Mouse (Mus musculus): ENCODE results near the gene Rpusd2. TPM values are rescaled to one million over a fixed set of nuclear protein-coding genes. Genes with fewer than 3 reads are reported as not detected.

The Rpusd2 gene
- polyA plus RNA-seq, 1 experiment from 2014 or later, result 3.3 TPM

DNA sequence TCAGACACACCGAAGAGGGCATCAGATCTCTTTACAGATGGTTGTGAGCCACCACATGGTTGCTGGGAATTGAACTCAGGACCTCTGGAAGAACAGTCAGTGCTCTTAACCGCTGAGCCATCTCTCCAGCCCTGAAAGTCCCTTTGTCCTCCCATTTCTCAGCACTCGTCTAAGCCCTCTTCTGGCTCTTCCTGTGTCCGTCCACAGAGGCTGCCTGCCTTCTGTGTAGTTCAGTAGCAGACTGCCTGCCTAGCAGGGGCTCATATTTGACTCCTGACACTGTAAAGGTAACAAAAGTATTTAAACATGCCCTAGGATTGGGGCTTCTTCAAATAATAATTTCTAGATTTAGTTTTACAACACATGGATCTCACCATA, 9.4 kb upstream of the Rpusd2 start:
- Histone ChIP-seq H3K36me3 (ENCODE audit: control insufficient read depth, insufficient read depth, low read length) (peaks cover 13% of the 10 kb centered on the region), H3K4me2 (ENCODE audit: low read depth, low read length) (no peak overlapping the region), H3K4me3 (replicated peaks; ENCODE audit: low read length) (no peak overlapping the region), H3K27me3 (ENCODE audit: control insufficient read depth, insufficient read depth, low read length) (no peaks in the 10 kb centered on the region), H3K27ac (ENCODE audit: low read length) (no peak overlapping the region), H3K9ac (ENCODE audit: low read length) (no peak overlapping the region), H3K4me1 (ENCODE audit: control insufficient read depth, insufficient read depth, low read length) (peaks cover 7% of the 10 kb centered on the region), H3K9me3 (replicated peaks; ENCODE audit: control insufficient read depth, low read length) (no peaks in the 10 kb centered on the region)
- no peak for ATAC-seq (ENCODE audit: insufficient read depth, low FRiP score)
- 80% methylated on average over 4 of the region's 4 CpGs for WGBS

DNA sequence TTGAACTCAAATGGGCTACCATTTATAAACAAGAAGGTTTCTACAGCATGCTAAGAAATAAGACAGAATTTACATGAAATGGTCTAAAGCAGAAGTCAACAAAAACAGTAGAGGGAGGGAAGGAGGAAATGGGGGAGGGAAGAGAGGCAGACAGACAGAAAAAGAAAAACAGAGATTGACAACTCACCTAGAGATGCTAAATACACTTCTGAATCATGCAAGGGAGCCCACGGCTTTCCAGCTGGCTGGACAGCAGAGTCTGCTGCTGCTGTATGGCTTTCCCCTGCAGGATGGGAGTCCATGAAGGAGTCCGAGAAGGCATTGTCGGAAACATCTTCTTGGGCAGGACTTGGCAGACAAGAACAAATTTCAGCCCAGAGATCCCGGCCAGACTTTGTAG, 7.6 kb upstream of the Rpusd2 start:
- Histone ChIP-seq H3K9ac (ENCODE audit: low read length) (no peak overlapping the region), H3K4me2 (ENCODE audit: low read depth, low read length) (no peak overlapping the region), H3K4me1 (ENCODE audit: control insufficient read depth, insufficient read depth, low read length) (peaks cover 7% of the 10 kb centered on the region), H3K9me3 (replicated peaks; ENCODE audit: control insufficient read depth, low read length) (no peaks in the 10 kb centered on the region), H3K27ac (ENCODE audit: low read length) (no peak overlapping the region), H3K36me3 (ENCODE audit: control insufficient read depth, insufficient read depth, low read length) (peaks cover 3% of the 10 kb centered on the region), H3K27me3 (ENCODE audit: control insufficient read depth, insufficient read depth, low read length) (no peaks in the 10 kb centered on the region), H3K4me3 (replicated peaks; ENCODE audit: low read length) (no peak overlapping the region)
- WGBS, result 87% methylated on average over 4 of the region's 4 CpGs
- ATAC-seq (ENCODE audit: insufficient read depth, low FRiP score), result no peak

DNA sequence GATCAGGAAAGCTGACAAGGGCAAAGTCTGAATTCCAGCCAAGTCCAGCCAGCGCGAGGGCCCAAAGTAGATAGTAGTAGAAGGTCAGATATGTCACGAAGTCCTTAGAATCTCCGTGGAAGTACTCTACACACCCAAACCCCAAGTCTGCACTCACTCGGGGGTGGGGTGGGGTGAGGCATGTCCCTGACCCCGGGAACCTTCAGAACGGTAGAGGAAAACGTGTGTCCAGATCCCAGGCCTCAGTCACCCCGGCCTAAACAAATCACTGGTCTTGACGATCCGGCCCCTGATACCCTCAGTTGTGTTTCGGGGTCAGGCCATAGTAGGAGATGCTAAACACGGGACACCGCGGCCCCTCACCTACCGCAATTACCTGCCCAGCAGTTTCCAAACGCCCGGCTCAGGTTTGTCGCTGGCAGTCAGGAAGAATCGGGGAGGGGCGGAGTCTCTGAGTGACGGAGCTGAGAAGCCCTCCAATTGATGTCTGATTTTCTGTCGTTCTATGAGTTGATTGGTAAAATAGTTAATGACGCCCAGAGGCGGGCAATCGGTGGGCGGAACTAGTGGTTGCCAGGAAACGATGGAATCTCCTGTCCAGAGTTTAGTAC, 5.5 kb upstream of the Rpusd2 start, which contains the start of gene Ccdc32:
Gene Ccdc32 (minus strand): TSS at position 453 of the 611 bp plus-strand sequence.
- Histone ChIP-seq H3K9ac (ENCODE audit: low read length) (peak within 1 kb of the TSS; percentile 66), H3K4me3 (replicated peaks; ENCODE audit: low read length) (peak within 1 kb of the TSS; percentile 56), H3K4me1 (ENCODE audit: control insufficient read depth, insufficient read depth, low read length) (peaks cover 7% of the 10 kb centered on the region), H3K36me3 (ENCODE audit: control insufficient read depth, insufficient read depth, low read length) (no peaks in the 10 kb centered on the region), H3K9me3 (replicated peaks; ENCODE audit: control insufficient read depth, low read length) (no peaks in the 10 kb centered on the region), H3K27ac (ENCODE audit: low read length) (no peak within 1 kb of the TSS), H3K4me2 (ENCODE audit: low read depth, low read length) (peak within 1 kb of the TSS; percentile 82), H3K27me3 (ENCODE audit: control insufficient read depth, insufficient read depth, low read length) (no peaks in the 10 kb centered on the region)
- under 1% methylated on average over 28 of the region's 28 CpGs for WGBS
- peak; percentile 96 for ATAC-seq (ENCODE audit: insufficient read depth, low FRiP score)

DNA sequence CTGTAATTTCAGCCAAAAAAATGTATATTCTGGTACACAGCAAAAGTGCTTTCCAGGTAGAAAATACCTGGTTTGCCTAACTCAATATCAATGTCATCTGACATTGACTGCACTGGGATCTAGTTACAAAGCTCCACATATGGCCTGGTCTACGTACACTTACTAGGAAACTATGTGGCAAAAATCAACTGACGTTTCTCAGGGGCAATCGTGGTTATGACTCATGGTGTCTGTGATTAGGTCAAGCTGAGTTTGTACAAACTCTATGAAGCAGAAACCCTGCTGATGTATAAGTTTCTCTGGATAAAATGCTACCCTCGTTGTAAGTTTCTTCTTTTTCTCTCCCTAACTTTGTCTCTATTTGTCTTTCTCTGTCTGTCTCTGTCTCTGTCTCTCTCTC, 2.4 kb upstream of the Rpusd2 start:
- WGBS, result 45% methylated on average over 4 of the region's 4 CpGs

DNA sequence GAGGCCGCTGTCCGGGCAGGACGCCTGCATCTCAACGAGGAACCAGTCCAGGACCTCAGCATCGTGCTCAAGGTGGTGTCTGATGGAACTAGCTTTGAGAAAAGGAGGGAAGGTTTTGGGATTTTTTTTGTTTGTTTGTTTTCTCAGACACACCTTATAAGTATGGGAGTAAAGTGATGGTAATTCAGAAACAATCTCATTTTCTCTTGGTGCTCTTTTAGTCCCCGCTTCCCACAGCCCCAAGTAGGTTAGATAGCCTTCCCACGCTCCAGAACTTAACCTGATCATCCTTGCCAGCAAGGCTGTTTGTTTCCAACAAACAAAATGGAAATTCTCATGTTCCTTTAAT, 781 bp downstream of the Rpusd2 start:
- H3K27me3 ChIP-seq (ENCODE audit: control insufficient read depth, insufficient read depth, low read length), result no peaks in the 10 kb centered on the region
- H3K27ac ChIP-seq (ENCODE audit: low read length), result peak overlapping the region; percentile 82
- H3K9me3 ChIP-seq (replicated peaks; ENCODE audit: control insufficient read depth, low read length), result no peaks in the 10 kb centered on the region
- H3K4me2 ChIP-seq (ENCODE audit: low read depth, low read length), result peak overlapping the region; percentile 86
- ATAC-seq (ENCODE audit: insufficient read depth, low FRiP score), result no peak
- peak overlapping the region; percentile 90 for H3K9ac ChIP-seq (ENCODE audit: low read length)
- H3K4me3 ChIP-seq (replicated peaks; ENCODE audit: low read length), result peak overlapping the region; percentile 93
- 0 out of 2 replicates have a peak, but pooled peaks cover 5% of the 10 kb centered on the region for H3K36me3 ChIP-seq (ENCODE audit: control insufficient read depth, insufficient read depth, low read length)
- WGBS, result 9% methylated on average over 7 of the region's 7 CpGs
- peaks cover 10% of the 10 kb centered on the region for H3K4me1 ChIP-seq (ENCODE audit: control insufficient read depth, insufficient read depth, low read length)

More for the DNA sequence above, 2.4 kb upstream of the Rpusd2 start:
- peaks cover 17% of the 10 kb centered on the region for H3K4me1 ChIP-seq (ENCODE audit: control insufficient read depth, insufficient read depth, low read length)
- H3K9ac ChIP-seq (ENCODE audit: low read length), result no peak overlapping the region
- no peak overlapping the region for H3K4me3 ChIP-seq (replicated peaks; ENCODE audit: low read length)
- no peaks in the 10 kb centered on the region for H3K36me3 ChIP-seq (ENCODE audit: control insufficient read depth, insufficient read depth, low read length)
- H3K27ac ChIP-seq (ENCODE audit: low read length), result no peak overlapping the region
- no peak overlapping the region for H3K4me2 ChIP-seq (ENCODE audit: low read depth, low read length)
- H3K9me3 ChIP-seq (replicated peaks; ENCODE audit: control insufficient read depth, low read length), result no peaks in the 10 kb centered on the region
- ATAC-seq (ENCODE audit: insufficient read depth, low FRiP score), result no peak
- no peaks in the 10 kb centered on the region for H3K27me3 ChIP-seq (ENCODE audit: control insufficient read depth, insufficient read depth, low read length)

DNA sequence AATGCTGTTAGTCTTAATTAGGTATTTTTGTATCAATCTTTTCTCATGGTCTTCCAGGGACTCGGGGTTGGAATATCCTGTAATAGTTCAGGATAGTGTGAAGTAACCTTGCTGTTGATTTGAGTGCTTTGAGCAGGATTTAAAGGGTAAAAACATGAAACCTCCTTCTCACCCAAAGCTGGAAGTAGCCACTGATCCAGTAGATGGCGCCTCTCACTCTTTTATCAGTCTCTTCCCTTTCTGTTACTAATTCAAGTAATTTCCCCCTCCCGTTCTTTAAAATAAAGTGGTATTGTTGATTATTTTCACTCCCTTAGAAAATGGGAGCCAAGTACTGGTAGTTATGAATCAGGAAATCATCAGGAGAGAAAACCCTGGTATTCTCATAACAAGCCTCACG, 6.3 kb downstream of the Rpusd2 start:
- H3K4me3 ChIP-seq (replicated peaks; ENCODE audit: low read length), result no peak overlapping the region
- no peak overlapping the region for H3K27ac ChIP-seq (ENCODE audit: low read length)
- H3K9me3 ChIP-seq (replicated peaks; ENCODE audit: control insufficient read depth, low read length), result no peaks in the 10 kb centered on the region
- 0 out of 2 replicates have a peak, but pooled peaks cover 5% of the 10 kb centered on the region for H3K36me3 ChIP-seq (ENCODE audit: control insufficient read depth, insufficient read depth, low read length)
- no peak overlapping the region for H3K9ac ChIP-seq (ENCODE audit: low read length)
- WGBS, result 52% methylated on average over 4 of the region's 4 CpGs
- no peak for ATAC-seq (ENCODE audit: insufficient read depth, low FRiP score)
- no peaks in the 10 kb centered on the region for H3K27me3 ChIP-seq (ENCODE audit: control insufficient read depth, insufficient read depth, low read length)
- H3K4me1 ChIP-seq (ENCODE audit: control insufficient read depth, insufficient read depth, low read length), result peaks cover under 1% of the 10 kb centered on the region; the same call in 1 of the 2 replicates
- H3K4me2 ChIP-seq (ENCODE audit: low read depth, low read length), result no peak overlapping the region

DNA sequence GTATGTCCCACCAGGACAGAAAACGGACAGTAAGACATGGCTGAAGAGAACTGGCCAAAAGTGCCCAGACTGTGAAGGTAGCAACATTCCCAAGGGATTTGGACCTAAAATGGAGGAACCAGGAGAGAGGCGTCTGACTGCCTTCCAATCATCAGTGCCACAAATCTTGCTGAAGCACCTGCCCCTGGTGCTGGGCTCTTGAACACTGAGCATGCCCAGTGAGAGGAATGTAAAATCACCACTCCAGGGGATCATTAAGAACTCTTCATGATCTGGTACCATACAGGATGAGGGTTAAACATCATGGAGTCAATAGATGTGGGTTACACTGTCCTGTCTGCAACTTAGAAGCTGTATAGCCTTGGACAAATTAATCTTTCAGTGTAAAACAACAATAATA, 10.6 kb downstream of the Rpusd2 start:
- no peak overlapping the region for H3K9ac ChIP-seq (ENCODE audit: low read length)
- 67% methylated on average over 2 of the region's 2 CpGs for WGBS
- no peaks in the 10 kb centered on the region for H3K9me3 ChIP-seq (replicated peaks; ENCODE audit: control insufficient read depth, low read length)
- H3K36me3 ChIP-seq (ENCODE audit: control insufficient read depth, insufficient read depth, low read length), result no peaks in the 10 kb centered on the region
- no peak overlapping the region for H3K4me3 ChIP-seq (replicated peaks; ENCODE audit: low read length)
- no peak overlapping the region for H3K4me2 ChIP-seq (ENCODE audit: low read depth, low read length)
- H3K27ac ChIP-seq (ENCODE audit: low read length), result no peak overlapping the region
- H3K4me1 ChIP-seq (ENCODE audit: control insufficient read depth, insufficient read depth, low read length), result peaks cover 5% of the 10 kb centered on the region; the same call in 1 of the 2 replicates
- ATAC-seq (ENCODE audit: insufficient read depth, low FRiP score), result no peak
- no peaks in the 10 kb centered on the region for H3K27me3 ChIP-seq (ENCODE audit: control insufficient read depth, insufficient read depth, low read length)

DNA sequence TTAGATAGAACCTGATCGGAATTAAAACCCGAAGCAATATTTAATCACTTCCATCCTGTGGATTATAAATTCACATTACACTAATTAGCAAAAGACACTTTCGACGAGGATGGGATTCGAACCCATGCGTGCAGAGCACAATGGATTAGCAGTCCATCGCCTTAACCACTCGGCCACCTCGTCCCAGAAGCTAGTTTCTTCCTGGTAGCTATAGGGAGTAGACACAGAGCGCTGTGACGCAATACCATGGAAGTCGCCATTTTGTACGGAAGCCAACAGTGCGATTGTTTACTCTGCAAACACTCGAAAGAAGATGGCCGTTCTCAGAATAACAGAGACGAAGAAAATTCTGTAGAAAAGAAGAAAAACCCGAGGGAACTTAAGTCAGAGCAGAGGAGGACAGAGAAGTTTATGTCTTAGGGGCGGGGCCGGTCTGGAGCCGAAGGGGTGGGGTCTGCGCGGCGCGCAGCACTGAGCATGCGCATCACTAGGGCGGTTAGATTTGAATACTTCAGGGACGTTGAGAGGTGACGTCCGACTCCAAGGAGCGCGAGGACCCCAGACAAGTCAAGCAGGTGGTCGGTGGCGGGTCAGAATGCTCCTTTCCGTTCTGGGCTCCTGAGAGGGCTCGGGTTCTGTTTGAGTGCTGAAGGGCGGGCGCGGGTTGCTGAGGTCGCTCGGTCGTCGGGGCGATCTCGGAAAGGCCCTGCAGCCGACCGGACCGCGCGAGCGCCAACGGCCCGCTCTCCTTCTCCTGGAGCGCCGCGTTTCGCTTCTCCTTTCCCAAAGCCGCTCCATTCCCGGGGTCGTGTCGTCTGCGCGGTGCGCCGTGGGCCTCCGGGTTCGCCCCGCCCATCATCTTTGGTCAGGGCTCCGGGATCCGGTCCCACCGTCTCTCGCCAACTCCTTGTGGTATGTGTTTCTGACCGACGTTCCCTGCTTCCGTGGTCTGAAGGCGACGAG, 12.3 kb downstream of the Rpusd2 start, which contains the start of gene Knl1:
Gene Knl1 (plus strand): TSS at position 471 of the 963 bp plus-strand sequence.
- peak within 1 kb of the TSS; percentile 63 for H3K4me2 ChIP-seq (ENCODE audit: low read depth, low read length)
- H3K27me3 ChIP-seq (ENCODE audit: control insufficient read depth, insufficient read depth, low read length), result no peaks in the 10 kb centered on the region
- no peaks in the 10 kb centered on the region for H3K36me3 ChIP-seq (ENCODE audit: control insufficient read depth, insufficient read depth, low read length)
- under 1% methylated on average over 77 of the region's 77 CpGs for WGBS
- peak; percentile 96 for ATAC-seq (ENCODE audit: insufficient read depth, low FRiP score)
- H3K4me3 ChIP-seq (replicated peaks; ENCODE audit: low read length), result peak within 1 kb of the TSS; percentile 91
- peak within 1 kb of the TSS; percentile 90 for H3K27ac ChIP-seq (ENCODE audit: low read length)
- H3K4me1 ChIP-seq (ENCODE audit: control insufficient read depth, insufficient read depth, low read length), result peaks cover 5% of the 10 kb centered on the region; the same call in 1 of the 2 replicates
- H3K9me3 ChIP-seq (replicated peaks; ENCODE audit: control insufficient read depth, low read length), result no peaks in the 10 kb centered on the region
- peak within 1 kb of the TSS; percentile 84 for H3K9ac ChIP-seq (ENCODE audit: low read length)

DNA sequence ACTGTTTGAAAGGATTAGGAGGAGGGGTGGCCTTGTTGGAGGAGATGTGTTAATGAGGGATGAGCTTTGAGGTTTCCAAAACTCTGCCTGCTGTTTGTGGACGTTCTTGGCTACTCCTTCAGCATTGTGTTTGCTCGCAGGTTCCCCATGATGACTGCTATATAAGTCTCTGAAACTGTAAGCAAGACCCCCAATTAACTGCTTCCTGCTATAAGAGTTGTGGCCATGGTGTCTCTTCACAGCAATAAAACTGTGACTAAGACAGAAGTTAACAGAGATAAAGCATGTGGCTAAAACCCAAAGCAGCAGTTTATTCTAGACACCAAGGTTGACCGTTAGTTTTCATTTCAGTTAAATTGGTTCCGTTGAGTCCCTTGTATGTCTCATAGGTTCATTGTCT, 13.3 kb downstream of the Rpusd2 start:
- H3K9ac ChIP-seq (ENCODE audit: low read length), result peak overlapping the region; percentile 84
- 18% methylated on average over 4 of the region's 4 CpGs for WGBS
- peak overlapping the region; percentile 63 for H3K4me2 ChIP-seq (ENCODE audit: low read depth, low read length)
- no peak for ATAC-seq (ENCODE audit: insufficient read depth, low FRiP score)
- H3K4me3 ChIP-seq (replicated peaks; ENCODE audit: low read length), result peak overlapping the region; percentile 91
- no peaks in the 10 kb centered on the region for H3K36me3 ChIP-seq (ENCODE audit: control insufficient read depth, insufficient read depth, low read length)
- no peak overlapping the region for H3K27ac ChIP-seq (ENCODE audit: low read length)
- no peaks in the 10 kb centered on the region for H3K9me3 ChIP-seq (replicated peaks; ENCODE audit: control insufficient read depth, low read length)
- no peaks in the 10 kb centered on the region for H3K27me3 ChIP-seq (ENCODE audit: control insufficient read depth, insufficient read depth, low read length)
- H3K4me1 ChIP-seq (ENCODE audit: control insufficient read depth, insufficient read depth, low read length), result peaks cover 5% of the 10 kb centered on the region; the same call in 1 of the 2 replicates
